Mouse (Mus musculus) ovary, postnatal 36 days (tissue): ENCODE measurements around the gene Diras1.

ENCODE experiments used
- DNase-seq: peaks from one replicate; pipeline ENCODE4 v3.0.0; 2022; ENCODE audit warnings: low spot score, mixed read lengths

Diras1 gene

DNA sequence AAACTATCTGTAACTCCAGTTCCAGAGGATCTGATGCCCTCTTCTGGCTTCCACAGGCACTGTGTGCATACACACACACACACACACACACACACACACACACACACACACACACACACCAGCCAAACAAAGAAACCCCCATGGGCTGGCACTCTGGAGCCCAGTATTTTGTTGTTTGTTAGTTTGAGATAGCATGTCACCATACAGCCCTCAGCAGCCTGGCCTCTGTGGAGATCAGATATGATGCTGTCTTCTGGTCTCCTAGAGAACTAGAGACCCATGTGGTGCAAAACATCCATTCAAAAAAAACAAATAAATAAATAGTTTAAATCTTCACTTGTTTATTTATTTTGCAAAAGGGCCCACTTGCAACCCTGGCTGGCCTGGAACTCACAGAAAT is 2.8 kb upstream of the Diras1 start:
- DNase-seq, result no peak

DNA sequence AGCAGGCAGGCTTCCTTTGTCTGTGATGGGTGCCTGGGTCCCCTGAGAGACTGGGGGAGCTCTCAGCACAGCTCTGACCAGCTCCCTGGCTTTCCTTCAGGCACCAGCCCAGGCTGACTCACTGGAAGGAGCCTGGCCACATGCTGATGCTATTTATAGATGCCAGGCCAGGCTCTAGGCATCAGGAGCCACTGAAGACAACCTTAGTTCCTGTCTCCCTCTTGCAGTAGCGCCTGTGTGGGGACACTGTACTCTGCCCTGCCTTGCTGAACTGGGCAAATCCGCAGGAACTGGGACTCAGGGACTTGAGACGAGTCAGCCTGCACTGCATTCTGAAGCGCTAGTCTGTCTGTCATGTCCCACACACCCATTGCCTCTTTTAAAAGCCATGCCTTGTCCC is 1.9 kb upstream of the Diras1 start:
- DNase-seq, result no peak

DNA sequence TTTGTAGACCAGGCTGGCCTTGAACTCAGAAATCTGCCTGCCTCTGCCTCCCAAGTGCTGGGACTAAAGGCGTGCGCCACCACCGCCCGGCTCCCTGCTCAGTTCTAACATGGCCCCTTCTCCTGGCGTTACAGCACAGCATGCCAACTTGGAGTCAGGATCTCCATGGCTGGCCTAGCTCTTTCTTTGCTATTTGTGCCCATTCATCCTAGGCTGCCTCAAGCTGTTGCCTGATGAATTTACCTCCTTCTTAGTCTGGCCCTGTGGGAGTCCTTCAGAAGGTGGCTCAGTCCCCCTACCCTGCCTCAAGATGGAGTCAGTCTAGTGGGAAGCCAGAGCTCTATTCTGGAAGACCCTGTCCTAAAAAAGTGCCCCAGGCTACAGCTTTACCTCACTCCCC is 1.4 kb upstream of the Diras1 start:
- DNase-seq, result no peak

DNA sequence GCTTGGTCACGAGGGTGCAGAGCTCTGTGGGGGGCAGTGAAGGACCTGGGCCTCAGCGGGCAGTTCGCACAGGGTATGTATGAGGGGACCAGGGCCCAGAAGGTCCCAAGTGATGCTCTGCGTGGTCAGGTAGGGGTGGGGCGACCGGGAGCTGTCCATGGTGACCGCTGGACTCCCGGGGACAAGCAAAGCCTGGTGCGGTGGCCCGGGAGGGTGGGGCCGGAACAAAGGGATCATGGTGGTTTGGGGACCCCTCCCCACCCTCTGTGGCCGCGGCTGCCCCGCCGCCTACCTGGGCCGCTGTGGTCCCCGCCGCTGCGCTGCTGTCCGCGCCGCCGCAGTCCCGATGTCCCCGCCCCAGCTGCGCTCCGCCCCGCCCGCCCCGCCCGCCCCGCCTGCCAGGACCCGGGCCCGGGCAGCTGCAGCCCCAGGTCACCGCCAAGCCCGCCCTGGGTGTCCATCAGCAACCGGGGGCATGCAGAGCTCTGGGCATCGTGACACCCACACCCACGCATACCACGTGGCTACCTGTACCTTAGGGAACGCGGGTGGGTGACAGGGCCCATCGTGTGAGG is 328 bp downstream of the Diras1 start:
- no peak for DNase-seq

DNA sequence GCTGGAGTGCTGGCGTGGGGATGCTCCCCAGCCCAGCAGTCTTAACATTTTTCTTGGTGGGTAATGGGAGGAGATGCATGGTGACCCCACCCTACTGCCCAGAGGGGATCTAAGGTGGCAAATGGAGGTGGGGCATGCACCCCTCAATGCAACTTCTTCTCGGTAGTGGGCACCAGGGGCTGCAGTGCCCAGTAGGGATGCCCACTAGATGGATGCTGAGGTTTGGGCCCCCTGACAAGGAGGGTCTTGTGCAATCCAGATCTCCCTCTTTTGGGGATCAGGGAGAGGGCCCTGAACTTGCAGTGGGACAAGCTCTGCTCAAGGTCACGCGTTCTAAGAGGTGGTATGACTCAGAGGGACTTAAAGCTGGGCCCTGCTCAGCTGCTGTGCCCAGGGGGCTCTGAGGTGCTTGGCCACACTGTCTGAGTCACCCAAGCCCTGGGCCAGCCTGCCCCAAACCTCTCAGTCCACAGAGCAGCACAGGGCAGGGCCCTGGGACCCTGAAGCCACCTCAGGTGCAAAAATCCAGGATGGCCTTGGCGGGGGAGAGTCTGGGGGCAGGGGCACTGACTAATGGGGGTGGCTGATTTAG is 1.0 kb downstream of the Diras1 start:
- DNase-seq, result no peak

DNA sequence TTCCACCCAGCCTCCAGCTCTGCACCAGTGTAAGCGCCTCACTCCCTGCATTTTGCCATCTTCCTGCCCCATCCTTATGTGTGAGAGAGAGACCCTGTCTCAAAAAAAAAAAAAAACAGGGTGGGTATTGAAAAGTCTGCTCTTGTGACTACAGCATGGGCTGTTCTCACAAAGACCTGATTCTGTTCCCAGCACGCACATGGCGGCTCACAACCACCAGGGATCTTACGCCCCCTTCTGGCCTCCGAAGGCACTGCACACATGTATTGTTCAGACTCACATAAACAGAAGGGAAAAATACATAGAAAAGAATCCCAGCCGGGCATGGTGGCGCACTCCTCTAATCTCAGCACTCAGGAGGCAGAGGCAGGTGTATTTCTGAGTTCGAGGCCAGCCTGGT is 2.7 kb downstream of the Diras1 start:
- DNase-seq, result no peak

DNA sequence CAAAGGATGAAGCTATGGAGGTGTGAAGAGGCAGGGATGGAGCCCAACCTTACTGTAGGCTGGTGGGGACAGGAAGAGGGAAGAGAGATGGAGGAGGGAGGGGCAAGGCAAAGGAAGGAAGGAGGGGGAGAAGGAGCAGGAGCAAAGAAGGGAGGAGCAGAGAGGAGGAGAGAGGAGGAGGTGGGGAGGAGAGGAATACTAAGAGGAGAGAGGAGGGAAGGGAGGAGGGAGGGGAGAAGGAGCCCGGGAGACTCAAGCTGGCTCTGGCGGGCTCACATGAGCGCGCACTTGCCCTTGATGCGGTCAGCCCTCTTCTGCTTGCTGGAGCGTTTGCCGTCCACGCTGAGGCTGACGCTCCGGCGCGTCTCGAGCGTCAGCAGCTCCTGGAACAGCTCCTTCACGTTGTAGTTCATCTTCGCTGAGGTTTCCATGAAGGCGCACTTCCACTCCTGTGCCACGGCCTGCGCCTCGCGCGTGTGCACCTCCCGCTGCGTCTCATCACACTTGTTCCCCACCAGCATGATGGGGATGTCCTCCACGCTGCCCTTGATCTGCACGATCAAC is 3.8 kb downstream of the Diras1 start:
- DNase-seq, result no peak

DNA sequence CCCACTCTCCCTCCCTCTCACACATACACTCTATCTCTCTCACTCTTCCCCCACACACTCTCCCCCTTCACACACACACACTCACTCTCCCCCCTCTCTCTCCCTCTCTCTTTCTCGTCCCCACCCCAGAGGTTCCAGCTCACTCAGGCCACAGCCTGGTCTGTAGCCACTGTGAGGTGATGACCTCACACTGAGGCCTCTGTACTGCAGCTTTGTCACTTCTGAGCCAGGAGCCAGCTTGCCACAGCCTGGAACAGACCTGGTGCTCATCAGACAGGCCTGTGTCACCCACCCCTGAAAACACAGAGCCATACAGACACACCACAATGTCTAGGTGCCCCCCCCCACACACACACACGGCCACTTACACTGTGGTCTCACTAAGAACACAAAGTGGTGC is 5.3 kb downstream of the Diras1 start:
- DNase-seq, result no peak

DNA sequence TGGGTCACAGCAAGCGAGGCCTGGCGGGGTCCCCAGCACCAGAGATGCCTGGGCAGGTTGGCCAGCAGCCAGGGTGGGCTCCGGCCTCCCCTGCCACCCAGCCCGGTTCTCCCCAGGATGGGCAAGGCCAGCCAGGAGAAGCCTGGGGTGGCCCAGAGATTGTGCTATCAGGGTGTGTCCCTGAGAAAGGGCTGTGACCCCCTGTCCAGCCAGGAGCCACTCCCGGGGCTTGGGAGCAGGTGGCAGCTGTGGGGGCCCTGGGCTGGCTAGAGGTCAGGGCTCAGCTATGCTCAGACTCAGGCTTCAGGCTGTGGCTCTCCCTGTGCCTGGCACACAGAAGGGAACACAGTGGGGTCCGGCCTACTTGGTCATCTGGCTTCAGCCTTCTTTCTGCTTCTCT is 5.8 kb downstream of the Diras1 start:
- no peak for DNase-seq

DNA sequence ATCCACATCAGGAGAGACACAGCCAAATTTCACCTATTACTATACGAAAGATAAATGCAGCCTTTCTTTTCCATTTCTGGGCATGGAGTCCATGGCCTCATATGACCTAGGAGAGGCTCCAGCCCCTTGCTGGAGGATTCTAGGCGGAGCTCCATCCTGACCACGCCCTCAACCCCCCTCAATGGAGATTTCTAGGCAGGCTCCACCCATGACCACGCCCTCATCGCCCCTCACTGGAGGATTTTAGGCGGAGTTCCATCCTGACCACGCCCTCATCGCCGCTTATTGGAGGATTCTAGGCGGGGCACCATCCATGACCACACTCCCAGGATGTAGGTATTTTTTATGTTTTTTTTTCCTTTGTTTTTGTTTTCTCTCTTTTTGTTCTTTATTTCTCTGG is 7.1 kb downstream of the Diras1 start:
- no peak for DNase-seq

DNA sequence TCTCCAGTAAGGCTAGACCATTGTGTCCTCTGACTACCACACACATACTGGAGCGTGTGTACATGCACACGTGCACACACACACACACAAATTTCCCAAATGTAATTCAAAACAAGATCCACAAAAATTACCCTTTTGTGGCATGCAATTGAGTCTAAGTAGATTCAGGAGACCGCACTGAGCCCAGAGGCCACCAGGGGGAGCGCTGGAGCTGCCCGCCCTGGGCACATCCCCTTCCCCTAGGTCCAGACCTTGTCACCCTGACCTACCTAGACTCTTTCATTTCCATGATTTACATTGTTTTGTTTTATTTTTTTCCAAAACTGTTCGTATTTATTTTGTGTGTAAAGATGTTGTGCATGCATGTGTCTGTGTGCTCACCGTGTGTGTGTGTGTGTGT is 8.8 kb downstream of the Diras1 start:
- peak; percentile 63 for DNase-seq

DNA sequence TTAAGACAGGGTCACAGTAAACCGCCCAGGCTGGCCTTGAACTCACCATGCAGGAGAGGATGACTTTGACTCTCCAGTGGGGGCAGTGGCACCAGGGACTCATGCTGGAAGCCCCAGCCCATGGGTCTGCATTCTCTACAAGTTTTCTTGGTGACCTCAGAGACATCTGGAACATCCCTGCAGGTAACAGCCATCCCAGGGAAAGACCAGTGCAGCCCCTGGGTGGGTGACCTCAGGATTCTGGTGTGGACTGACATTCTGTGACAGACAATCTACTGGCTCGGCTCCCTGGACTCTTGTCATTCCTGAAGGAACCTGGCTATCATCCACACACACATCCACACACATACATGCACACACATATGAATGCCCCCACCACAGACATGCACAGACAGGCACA is 9.8 kb downstream of the Diras1 start:
- no peak for DNase-seq

DNA sequence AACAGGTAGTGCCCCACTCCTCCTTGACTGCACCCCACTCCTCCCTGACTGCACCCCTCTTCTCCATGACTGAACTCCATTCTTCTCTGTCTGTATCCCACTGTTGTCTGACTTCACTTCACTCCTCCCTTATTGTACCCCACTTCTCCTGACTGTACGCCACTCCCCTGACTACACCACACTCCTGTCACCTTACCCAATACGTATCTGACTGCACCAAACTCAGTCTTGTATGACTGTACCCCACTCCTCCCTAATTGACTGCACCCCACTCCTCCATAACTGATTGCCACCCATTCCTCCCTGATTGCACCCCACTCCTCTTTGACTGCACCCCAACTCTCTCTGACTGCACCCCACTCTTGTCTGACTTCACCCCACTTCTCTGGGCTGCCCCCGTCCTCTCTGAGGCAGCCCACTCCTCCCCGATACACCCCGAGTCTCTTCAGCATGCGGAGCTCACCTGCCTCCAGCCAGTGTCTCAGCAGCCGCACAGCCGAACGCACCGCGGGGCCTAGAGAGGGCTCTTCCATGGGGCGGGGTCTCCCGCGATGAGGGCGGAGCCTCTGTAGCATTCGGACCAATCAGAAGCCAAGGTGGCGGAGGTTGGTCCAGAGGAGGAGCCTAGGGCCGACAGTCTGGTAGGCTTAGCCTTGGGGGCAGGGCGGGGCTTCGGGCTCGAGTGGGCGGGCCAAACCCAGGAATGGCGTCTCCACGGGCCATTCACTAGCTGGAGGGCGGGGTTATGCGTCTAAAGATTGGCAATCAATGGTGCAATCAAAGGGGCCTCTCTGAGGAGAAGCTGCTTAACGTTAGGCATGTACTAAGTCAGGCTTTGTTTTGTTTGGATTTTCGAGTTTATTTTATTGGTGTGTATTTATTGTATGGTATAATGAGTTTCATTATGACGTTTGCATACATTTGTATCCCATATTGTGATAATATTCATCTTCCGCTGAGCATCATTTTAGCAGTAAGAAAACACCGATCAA is 10.8 kb downstream of the Diras1 start, which contains the start of gene Gng7:
Gng7 (minus strand) TSS at position 553 of the 992 bp plus-strand sequence.
- peak; percentile 94 for DNase-seq

DNA sequence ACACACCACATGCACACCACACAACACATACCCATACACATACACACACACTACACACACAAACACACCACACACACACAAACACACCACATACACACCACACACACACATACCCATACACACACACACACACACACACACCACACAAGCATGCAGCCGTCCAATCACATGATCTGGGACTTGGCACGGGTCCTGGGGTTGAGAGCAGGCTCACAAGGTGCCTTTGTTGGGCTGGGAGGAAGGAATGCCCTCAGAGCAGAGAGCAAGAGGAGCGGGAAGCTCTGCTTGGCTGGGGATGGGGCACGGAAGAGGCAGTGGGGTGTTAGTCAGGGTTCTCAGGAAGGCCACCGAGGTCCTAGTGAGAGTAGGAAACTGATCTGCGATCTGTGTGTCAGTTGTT is 14.6 kb downstream of the Diras1 start:
- DNase-seq, result no peak

DNA sequence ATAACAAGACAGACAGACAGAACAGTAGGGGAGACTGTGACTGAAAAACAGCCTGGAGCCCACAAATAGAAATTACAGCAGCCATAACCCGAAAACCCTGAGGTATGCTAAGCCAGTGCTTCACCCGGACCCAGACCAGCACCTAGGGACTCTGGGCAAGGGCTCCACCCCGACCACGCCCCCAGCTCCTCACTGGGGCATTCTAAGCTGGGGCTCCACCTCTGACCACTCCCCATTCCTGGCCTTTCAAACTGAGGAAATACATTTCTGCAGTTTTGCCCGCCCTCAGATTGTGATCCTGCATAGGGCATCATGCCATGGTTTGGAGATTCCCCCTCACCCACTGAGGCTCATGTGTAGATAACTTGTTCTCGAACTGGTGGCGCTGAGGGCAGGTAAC is 18.2 kb downstream of the Diras1 start:
- no peak for DNase-seq

DNA sequence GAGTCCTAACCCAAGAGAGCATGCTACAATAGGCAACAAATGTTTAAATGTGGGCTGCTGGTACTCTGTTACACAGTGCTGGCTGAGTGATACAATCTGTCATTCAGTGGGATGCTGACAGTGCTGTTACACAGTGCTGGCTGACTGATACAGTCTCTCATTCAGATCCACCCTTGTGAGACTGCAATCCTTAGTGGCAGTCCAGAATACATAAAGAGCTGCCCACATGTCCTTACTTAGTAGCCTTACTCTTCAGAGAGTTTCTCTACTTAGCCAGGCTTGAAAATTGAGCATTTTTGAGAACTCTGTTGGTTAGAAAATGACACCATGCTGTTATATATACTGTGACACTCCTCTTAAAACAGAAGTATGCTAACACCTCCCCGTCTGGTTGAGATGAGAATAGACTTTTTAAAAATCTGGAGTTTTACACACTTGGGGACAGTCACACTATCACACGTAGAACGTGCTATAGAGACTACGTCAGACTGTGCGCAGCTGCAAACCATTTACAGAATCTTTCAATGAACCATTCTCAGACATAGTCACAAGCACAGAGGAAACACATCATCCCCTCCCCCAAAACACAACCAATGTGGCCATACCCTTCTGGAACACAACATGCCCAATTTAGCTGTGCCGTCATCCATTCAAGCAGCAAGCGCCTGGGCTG is 19.3 kb downstream of the Diras1 start:
- DNase-seq, result no peak

DNA sequence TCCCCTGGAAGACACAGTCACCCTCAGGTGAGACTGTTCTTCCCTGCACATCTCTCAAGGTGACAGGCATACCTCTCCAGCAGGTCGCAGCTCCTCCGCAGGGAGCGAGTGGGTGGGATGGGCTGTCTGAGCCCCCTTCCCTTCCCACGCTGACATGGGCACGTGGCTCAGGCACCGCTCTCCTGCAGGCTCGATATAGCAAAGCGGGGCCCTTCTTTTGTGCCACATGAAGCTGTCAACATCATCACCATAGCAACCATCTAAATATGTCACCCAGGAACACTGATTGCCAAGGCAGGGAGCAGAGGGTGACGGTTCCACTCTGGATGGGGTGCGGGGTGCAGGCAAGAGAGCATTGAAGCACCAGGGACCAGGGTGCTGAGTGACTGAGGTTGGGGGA is 24.3 kb downstream of the Diras1 start:
- no peak for DNase-seq

DNA sequence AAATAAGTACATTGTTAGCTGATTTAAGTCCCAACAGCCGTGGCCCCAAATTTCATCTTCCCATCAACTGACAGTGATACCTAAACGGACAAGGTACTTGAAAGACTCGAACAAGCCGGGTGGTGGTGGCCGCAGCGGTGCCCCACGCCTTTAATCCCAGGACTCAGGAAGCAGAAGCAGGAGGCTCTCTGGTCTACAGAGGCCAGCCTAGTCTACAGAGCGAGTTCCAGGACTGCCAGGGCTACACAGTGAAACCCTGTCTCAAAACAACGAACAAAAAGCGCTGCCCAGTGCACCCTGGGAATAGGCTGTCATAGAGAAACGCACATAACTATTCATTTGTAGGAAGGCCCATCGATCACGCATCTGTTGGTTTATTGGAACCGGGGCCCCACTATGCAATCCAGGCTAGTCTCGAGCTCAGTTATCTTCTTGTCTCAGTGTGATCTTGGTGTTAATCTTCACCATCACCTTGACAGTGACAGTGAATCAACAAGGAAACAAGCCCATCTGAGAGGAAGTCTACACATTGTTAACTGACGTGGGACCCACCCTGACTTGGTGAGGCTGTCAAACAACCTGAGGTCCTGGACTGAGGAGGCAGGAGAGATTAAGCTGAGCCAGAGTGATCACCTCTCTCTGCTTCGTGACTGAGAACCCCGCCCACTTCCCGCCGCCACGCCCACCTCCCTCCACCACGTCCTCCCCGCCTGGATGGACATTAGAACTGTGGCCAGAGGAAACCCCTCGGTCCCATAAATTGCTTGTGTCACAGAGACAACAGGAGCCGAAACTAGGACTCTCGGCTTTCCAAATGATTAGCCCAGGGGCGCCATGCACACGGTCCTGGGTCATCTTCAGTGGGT is 25.0 kb downstream of the Diras1 start:
- no peak for DNase-seq

DNA sequence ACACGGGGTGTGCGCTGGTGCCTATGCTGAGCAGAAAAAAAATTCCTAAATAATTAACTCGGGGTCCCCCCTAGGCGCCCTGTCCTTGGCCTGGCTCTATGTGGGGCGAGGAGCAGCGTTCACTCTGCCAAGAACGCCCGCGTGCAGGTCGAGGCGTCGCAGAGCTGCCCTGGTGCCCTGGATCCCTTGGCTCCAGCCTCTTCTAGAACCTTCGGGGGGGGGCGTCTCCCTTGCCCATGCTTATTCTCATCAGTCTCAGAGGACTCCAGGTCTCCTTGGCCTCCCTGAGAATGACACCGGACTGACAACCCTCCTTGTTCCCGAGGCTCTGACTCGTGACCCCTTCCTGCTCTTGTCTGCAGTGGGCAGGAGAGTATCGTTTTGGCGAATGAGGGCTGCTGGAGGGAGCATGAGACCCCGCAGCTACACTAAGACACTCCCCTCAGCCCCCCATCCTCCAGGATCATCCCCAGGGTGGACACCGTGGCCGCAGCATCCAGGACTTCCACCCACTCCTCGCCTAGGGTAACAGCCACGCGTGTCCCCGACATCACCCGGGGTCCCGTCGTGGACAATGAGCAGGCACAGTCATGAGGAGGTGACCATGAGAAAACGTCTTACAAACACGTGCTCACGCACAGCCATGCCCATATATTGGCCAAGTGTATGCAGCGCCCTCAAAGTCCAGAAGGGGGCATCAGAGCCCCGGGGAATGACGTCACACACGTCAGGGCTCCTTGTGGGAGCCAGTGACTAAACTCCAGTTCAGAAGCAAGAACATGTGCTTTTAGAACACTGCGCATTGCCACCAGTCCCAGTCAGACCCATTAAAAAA is 25.9 kb downstream of the Diras1 start:
- DNase-seq, result peak; percentile 82

DNA sequence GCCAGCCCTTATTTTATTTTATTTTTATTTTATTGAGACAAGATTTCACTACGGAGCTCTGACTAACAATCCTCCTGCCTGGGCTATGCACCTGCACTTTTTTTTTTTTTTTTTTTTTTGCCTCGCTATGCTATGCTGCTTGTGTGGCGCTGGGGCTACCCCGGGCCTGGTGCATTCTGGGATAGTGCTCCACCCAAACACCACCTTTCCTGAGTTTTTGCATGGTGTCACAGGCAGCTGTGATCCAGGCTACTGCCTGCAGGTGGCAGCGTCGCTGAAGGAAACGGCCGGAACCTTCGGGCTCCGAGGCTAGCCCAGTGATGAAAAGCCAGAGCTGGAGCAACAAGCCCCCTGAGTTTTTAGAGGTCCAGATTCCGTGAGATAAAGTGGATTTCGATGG is 26.7 kb downstream of the Diras1 start:
- peak; percentile 41 for DNase-seq
